Mouse (Mus musculus) forebrain, embryonic 12.5 days (tissue): ENCODE measurements around the gene Gzf1. TPM values are rescaled to one million over a fixed set of nuclear protein-coding genes. Genes with fewer than 3 reads are reported as not detected.
A peak's percentile ranks its signal among the peaks of the same experiment; 100 is the strongest.

ENCODE experiments used
- ATAC-seq: fragments of 200-750 bp; cut with Nextera tagmentation; 2 replicates; pipeline ENCODE4 v1.8.0; 2017; ENCODE audit warnings: moderate TSS enrichment; ENCODE audit not compliant: low FRiP score
- H3K27ac ChIP-seq: fragments of 300-500 bp; sonication (generic); 2 replicates; pipeline ENCODE4 v1.5.1; 2016; ENCODE audit warnings: mild to moderate bottlenecking
- H3K27me3 ChIP-seq: fragments of 300-500 bp; sonication (generic); 2 replicates; pipeline ENCODE4 v1.6.1; 2016; ENCODE audit warnings: mild to moderate bottlenecking
- H3K36me3 ChIP-seq: fragments of 300-500 bp; sonication (generic); replicated peaks from 2 replicates; pipeline ENCODE4 v1.6.1; 2016; ENCODE audit warnings: mild to moderate bottlenecking
- H3K4me1 ChIP-seq: fragments of 300-500 bp; sonication (generic); 2 replicates; pipeline ENCODE4 v1.6.1; 2016
- H3K4me2 ChIP-seq: fragments of 300-500 bp; sonication (generic); 2 replicates; pipeline ENCODE4 v1.6.1; 2016; ENCODE audit warnings: mild to moderate bottlenecking, moderate library complexity
- H3K4me3 ChIP-seq: fragments of 300-500 bp; sonication (generic); replicated peaks from 2 replicates; pipeline ENCODE4 v1.5.1; 2016; ENCODE audit warnings: mild to moderate bottlenecking
- H3K9ac ChIP-seq: fragments of 300-500 bp; sonication (generic); 2 replicates; pipeline ENCODE4 v1.6.1; 2016; ENCODE audit warnings: mild to moderate bottlenecking
- H3K9me3 ChIP-seq: fragments of 300-500 bp; sonication (generic); 2 replicates; pipeline ENCODE4 v1.6.1; 2016
- WGBS: fragments of 180-500 bp; shearing (Covaris S2); methylation state at CpG from one replicate; pipeline ENCODE4 v1.1.7; 2016; 5-methylcytosine and 5-hydroxymethylcytosine counted together
- polyA plus RNA-seq: library from polyadenylated mRNA; unstranded; fragments of >200 nt; fragmentation: Nextera tagmentation; extraction: Ambion mirVana; gene quantifications from 2 replicates; pipeline ENCODE4 v1.2.1, GENCODE M21; 2016

The Gzf1 gene
- polyA plus RNA-seq = 22.8 and 25.7 TPM in 2 replicates

DNA sequence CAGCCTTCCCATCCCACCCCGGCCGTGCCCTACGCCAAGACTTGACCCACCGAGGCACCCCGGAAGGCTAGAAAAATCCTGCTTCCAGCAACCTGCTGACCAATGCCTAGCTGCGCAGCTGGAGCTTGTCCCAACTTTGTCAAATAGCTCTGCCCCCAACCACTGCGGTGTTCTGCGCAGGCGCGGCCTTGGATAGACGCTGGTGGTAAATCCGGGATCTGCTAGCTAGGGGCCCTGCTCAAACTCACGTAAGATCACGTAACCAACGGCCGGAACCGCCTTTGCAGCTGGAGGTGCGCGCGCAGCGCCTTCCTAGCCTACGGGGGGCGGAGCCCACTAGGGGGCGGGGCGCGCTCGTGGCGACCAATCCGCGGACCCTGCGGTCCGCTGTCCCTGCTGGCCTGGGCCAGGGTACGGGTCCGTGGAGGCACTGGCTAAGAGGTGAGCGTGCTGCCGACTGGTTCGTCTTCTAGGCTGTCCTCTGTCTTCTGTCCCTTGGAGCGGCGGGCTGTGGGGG lies at the start of gene Gzf1:
Gene Gzf1 (plus strand): TSS at position 249 of the 517 bp plus-strand sequence.
- Histone ChIP-seq H3K4me3 (peak within 1 kb of the TSS; percentile 68), H3K4me1 (peaks cover 50% of the 10 kb centered on the region), H3K27me3 (no peaks in the 10 kb centered on the region), H3K9ac (peak within 1 kb of the TSS; percentile 78), H3K9me3 (no peaks in the 10 kb centered on the region), H3K36me3 (peaks cover 33% of the 10 kb centered on the region), H3K27ac (peak within 1 kb of the TSS; percentile 93), H3K4me2 (peak within 1 kb of the TSS; percentile 67)
- peak; percentile 94 for ATAC-seq
- WGBS = 1% methylated on average over 39 of the region's 39 CpGs

DNA sequence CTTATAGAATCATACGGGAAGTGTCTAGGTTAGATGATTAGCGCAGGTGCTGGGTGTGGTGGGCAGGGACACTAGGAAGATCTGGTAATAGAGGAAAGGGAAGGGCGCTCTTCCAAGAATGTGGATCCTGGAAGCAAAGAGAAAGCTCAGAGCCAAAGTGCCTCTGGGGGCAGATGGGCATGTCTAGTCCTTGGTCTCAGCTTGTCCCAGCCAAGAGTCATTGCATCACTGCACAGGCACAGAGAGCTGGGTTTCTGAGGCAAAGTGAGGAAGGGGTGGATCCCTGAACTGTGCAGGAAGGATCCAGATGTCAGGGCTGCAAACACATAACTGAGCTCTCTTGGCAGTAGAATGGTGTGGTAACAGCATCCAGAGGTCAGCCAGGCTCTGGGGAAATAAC lies 49.2 kb upstream of the Gzf1 start:
- WGBS = 97% methylated on average over 3 of the region's 3 CpGs
- no peaks in the 10 kb centered on the region for H3K9me3 ChIP-seq
- no peak overlapping the region for H3K27ac ChIP-seq
- no peak overlapping the region for H3K4me2 ChIP-seq
- H3K4me3 ChIP-seq = no peak overlapping the region
- no peaks in the 10 kb centered on the region for H3K36me3 ChIP-seq
- H3K27me3 ChIP-seq = no peaks in the 10 kb centered on the region
- ATAC-seq = no peak
- no peaks in the 10 kb centered on the region for H3K4me1 ChIP-seq
- H3K9ac ChIP-seq = no peak overlapping the region

DNA sequence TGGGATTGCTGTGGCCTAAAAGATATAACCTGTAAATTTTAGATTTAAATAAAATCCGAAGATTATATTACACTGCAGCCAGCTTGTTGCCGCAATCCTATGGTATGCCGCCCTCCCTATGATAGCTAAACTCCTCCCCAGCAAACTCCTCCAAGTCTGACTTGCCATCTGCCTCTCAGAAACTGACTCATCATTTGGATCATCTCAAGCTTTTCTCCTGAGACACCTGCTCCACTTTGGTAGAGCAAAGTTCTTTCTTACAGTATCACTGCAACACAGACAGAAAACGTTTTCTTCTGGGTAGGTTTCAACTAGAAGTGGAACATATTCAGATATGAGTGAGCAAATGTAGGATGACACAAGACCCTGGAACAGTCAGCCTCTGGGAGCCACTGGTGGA lies 46.4 kb upstream of the Gzf1 start:
- H3K27ac ChIP-seq = no peak overlapping the region
- H3K36me3 ChIP-seq = no peaks in the 10 kb centered on the region
- H3K4me3 ChIP-seq = no peak overlapping the region
- 89% methylated on average over 4 of the region's 4 CpGs for WGBS
- no peak for ATAC-seq
- no peak overlapping the region for H3K9ac ChIP-seq
- no peaks in the 10 kb centered on the region for H3K4me1 ChIP-seq
- H3K4me2 ChIP-seq = no peak overlapping the region
- no peaks in the 10 kb centered on the region for H3K9me3 ChIP-seq
- no peaks in the 10 kb centered on the region for H3K27me3 ChIP-seq

DNA sequence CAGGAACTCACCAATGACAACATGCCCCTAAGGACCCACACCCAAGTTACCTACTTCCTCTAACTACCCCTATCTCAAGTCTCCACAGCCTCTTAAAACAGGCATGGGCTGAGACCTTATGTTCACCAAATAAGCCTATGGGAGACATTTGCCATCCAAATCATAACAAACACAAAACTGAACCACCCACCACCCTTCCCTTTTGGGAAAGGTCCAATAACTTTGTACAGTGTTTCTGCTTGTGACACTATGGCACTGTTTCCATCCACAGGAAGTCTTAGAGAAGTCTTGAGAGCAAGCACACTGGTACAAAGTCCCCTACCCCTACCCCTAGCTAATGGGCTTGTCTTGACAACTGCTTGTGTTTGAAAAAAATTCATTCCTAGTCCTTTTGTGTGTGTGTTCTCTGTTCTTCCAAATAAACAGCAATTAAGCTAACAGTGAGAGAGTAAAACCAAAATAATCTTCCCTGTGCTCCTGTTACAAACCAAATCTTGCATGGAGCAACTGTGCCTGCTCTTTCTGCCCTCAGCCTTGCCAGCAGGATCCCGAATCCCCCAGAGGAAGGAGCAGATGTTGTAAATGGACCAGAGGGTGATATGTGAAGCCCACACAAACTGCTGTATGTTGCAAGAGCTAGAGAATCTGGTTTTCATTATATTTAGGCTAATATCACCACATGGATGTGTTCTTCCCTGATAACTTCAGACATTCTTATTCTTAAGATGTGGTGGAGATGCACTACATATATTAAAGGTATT lies 38.0 kb upstream of the Gzf1 start:
- Histone ChIP-seq H3K4me2 (no peak overlapping the region), H3K4me3 (no peak overlapping the region), H3K27me3 (no peaks in the 10 kb centered on the region), H3K36me3 (no peaks in the 10 kb centered on the region), H3K4me1 (no peaks in the 10 kb centered on the region), H3K9ac (no peak overlapping the region), H3K27ac (no peak overlapping the region), H3K9me3 (no peaks in the 10 kb centered on the region)
- ATAC-seq = no peak
- WGBS = 59% methylated on average over 1 of the region's 1 CpGs

DNA sequence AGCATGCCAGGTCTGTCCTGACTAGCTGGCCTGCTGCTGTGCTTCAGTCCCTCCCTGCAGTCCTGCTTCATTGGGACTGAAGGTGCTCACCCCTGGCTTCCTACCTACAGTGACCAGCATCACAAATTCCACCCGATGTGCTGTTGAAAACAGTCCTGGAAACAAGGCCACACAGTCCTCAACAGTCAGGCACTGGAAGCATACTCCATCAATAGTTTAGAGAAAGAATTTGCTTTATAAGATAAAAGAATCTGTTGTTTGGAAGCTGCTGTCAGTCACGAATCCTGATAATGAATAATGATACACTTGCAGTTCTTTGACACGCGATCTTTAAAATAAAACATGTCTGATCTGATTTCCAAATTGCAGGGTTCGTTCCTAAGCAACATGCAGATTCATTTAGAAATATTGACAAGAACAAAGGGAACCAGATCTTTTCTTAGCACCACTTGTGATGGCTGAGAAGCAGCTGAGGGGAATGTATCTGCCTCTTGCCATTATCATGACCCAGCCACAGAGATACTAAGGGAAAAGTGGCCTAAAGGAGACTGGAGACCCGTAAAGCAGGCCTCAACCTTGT lies 36.3 kb upstream of the Gzf1 start:
- Histone ChIP-seq H3K4me1 (no peaks in the 10 kb centered on the region), H3K4me3 (no peak overlapping the region), H3K27ac (no peak overlapping the region), H3K27me3 (no peaks in the 10 kb centered on the region), H3K4me2 (no peak overlapping the region), H3K36me3 (no peaks in the 10 kb centered on the region), H3K9ac (no peak overlapping the region), H3K9me3 (no peaks in the 10 kb centered on the region)
- no peak for ATAC-seq
- WGBS = 74% methylated on average over 6 of the region's 6 CpGs

DNA sequence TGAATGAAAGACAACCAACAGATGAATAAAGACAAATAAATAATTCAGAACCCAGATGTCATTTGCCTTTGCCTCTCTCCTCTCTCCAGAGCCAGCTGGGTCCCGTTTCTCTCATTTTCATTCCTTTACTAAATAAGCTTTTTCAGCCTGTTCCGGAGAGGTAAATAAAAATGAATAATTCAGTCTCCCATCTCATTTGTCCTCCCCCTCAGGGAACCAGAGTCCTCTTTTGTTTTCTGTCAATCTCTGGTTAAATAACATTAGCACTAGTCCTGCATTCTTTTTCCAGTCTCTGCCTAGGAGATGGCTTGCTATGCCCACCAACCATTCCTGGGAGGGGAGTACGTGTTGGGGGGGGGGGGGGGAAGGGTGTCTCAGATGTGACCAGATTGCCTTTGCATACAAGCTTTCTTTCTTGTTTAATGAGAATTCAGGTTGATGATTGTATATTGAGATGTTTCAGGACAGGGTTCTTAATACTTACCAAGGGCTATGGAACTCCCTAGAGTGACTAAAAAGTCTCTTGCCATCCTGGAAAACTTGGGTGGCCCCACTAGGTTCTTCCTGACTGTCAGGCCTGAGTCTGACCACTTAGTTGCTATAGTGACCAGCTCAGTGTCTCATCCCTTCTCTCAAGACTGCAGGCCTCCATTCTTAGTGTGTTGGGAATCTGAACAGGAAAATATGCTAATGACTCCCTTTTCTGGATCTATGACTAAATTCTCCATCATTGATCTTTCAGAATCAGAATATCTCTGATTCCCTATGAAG lies 30.1 kb upstream of the Gzf1 start:
- Histone ChIP-seq H3K4me1 (peaks cover 6% of the 10 kb centered on the region), H3K4me2 (no peak overlapping the region), H3K27me3 (no peaks in the 10 kb centered on the region), H3K4me3 (no peak overlapping the region), H3K36me3 (no peaks in the 10 kb centered on the region), H3K9me3 (no peaks in the 10 kb centered on the region), H3K27ac (no peak overlapping the region), H3K9ac (no peak overlapping the region)
- WGBS = 8% methylated on average over 3 of the region's 3 CpGs
- peak; percentile 72; the same call in 1 of the 2 replicates for ATAC-seq

DNA sequence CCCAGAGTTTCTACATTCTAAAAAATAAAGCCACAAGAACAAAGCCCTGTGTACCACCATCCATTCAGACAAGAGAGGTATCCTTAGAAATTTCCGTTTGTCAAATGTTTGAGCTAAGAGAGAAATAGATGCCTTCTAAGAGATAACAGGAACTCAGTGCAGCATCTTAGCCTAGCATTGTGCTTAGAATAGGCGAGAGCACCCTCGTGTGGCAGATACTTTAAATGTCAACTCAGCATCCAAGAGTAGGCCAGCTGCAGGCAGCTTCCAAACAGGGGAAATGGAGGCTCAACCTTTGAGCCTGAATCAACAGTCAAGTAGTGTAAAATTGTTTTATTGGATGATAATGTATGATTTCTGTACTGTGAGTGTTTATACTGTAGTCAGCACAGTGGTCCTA lies 25.9 kb upstream of the Gzf1 start:
- H3K4me2 ChIP-seq = no peak overlapping the region
- no peaks in the 10 kb centered on the region for H3K9me3 ChIP-seq
- H3K36me3 ChIP-seq = no peaks in the 10 kb centered on the region

DNA sequence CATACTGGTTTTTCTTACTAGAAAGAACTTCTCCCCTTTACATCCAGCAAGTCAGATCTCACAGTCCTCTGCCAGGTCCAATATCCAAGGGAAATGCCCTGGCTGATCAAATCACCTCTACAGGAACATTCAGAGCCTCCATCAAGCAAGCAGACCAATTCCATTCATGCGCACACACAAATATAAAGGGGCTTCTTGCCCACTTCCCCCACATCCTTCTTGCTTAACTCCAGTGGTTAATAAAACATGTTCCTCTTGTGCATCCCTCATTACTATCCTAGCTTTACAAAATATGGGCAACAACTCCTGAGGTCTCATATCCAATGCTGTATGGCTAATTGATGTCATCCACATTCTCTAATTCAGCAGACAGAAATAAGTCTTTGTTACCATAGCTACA lies 17.4 kb upstream of the Gzf1 start:
- 100% methylated on average over 1 of the region's 1 CpGs for WGBS
- Histone ChIP-seq H3K9me3 (no peaks in the 10 kb centered on the region), H3K27ac (no peak overlapping the region)

More for the DNA sequence above, 25.9 kb upstream of the Gzf1 start:
- 5% methylated on average over 3 of the region's 3 CpGs for WGBS
- Histone ChIP-seq H3K4me3 (no peak overlapping the region), H3K4me1 (peaks cover 6% of the 10 kb centered on the region), H3K27ac (no peak overlapping the region), H3K9ac (no peak overlapping the region), H3K27me3 (no peaks in the 10 kb centered on the region)
- ATAC-seq = 0 out of 2 replicates have a peak, but pooled peaks have one; percentile 53

DNA sequence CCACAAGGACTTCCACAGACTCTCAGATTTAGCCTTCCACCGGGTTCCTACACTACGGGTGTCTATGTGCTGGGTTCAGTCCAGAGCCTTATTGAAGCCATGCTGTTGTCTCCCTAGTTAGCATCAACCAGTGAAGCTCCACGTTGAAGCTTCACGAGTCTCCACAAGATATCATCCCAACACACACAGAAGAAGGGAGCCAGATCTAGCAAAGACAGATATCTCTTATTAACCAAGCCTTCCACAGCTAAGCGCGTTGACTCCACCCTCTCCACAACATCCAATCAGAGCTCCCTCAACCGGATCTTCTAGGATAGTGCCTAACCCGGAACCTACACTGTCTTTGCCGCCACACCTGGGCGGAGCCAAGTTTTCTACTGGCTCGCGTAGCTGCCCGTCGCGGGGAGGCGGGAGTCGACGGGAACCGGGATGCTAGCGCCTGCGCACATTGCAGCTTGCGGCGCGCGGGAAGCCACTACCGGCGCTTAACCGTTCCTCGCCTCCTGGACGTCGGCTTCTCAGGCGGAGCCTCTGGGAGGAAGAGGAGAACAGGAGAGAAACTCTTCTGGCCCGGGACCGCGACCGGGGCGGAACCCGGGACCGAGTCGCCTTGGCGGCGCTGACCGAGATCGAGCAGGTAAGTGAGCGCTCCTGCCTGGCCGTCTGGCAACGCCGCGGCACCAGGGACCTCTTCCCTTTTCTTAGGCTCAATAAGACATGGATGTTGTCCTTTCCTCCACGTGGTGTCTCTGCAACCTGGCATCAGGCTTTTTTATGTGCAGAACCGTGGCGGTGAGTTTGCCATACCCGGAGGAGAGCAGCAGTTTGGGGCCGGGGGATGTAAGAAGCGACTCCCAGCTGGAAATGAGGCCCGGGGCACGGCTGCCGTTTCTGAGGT lies 8.4 kb upstream of the Gzf1 start, which contains the start of gene Nxt1:
Gene Nxt1 (plus strand): TSS at position 403 of the 898 bp plus-strand sequence.
- Histone ChIP-seq H3K36me3 (peaks cover 27% of the 10 kb centered on the region), H3K27me3 (no peaks in the 10 kb centered on the region), H3K9ac (peak within 1 kb of the TSS; percentile 87), H3K4me3 (peak within 1 kb of the TSS; percentile 75), H3K27ac (peak within 1 kb of the TSS; percentile 76), H3K9me3 (no peaks in the 10 kb centered on the region), H3K4me1 (peaks cover 27% of the 10 kb centered on the region), H3K4me2 (peak within 1 kb of the TSS; percentile 80)
- ATAC-seq = peak; percentile 100
- WGBS = 1% methylated on average over 58 of the region's 58 CpGs

More for the DNA sequence above, 17.4 kb upstream of the Gzf1 start:
- H3K4me2 ChIP-seq = no peak overlapping the region
- no peaks in the 10 kb centered on the region for H3K36me3 ChIP-seq
- H3K27me3 ChIP-seq = no peaks in the 10 kb centered on the region
- H3K4me1 ChIP-seq = peaks cover 4% of the 10 kb centered on the region; the same call in 1 of the 2 replicates
- no peak for ATAC-seq
- no peak overlapping the region for H3K4me3 ChIP-seq
- H3K9ac ChIP-seq = no peak overlapping the region

DNA sequence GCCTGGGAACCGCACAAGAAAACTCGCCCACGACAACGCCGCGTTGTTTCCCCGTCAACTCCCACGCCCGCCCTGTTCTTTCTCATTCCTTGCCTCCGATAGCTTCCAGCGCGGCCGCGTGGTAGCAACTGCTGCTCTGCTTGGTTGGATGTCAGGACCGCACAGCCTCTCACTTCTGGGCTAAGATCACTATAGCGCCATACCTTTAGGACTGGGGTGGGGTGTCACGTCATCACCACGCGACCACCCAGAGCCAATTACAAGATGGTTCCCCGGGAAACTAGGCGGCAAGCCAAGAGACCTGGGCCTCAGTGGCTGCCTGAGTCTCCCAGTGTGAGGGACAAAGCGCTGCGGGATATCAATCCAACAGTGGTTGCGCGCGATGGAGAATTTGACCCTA lies 3.0 kb upstream of the Gzf1 start:
- Histone ChIP-seq H3K27me3 (no peaks in the 10 kb centered on the region), H3K4me2 (peak overlapping the region; percentile 59), H3K9me3 (no peaks in the 10 kb centered on the region), H3K36me3 (peaks cover 27% of the 10 kb centered on the region), H3K9ac (peak overlapping the region; percentile 56), H3K27ac (peak overlapping the region; percentile 93), H3K4me3 (peak overlapping the region; percentile 46), H3K4me1 (peaks cover 63% of the 10 kb centered on the region)
- peak; percentile 50 for ATAC-seq
- 2% methylated on average over 26 of the region's 26 CpGs for WGBS

DNA sequence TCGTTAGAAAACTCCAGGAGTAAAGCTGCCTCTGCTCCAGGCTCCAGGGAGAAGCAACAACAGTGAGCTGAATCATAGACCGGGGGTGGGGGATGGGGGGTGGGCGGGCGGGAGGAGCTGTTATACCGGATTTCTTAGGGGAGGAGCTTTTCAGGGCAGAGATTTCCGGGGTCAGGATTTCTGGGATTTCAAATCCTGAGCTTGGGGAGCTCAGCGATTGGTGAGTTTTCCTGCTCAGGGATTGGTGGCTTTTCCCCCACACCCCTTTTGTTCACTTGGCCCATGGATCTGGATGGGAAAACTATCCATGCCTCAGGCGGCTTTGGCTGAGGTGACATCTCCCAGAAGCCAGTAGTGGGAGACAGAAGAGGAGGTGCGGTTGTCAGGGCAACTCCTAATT lies 1.5 kb upstream of the Gzf1 start:
- ATAC-seq = peak; percentile 47
- no peaks in the 10 kb centered on the region for H3K27me3 ChIP-seq
- H3K4me1 ChIP-seq = peaks cover 50% of the 10 kb centered on the region
- H3K4me3 ChIP-seq = peak overlapping the region; percentile 15; the same call in 1 of the 2 replicates
- H3K4me2 ChIP-seq = peak overlapping the region; percentile 67
- peaks cover 37% of the 10 kb centered on the region for H3K36me3 ChIP-seq
- 2% methylated on average over 9 of the region's 9 CpGs for WGBS
- H3K9me3 ChIP-seq = no peaks in the 10 kb centered on the region
- H3K9ac ChIP-seq = peak overlapping the region; percentile 40; the same call in 1 of the 2 replicates
- H3K27ac ChIP-seq = peak overlapping the region; percentile 93
